Mouse (Mus musculus): ENCODE measurements around the gene Cfap46. TPM values are rescaled to one million over a fixed set of nuclear protein-coding genes. Genes with fewer than 3 reads are reported as not detected.

Gene Cfap46
- polyA plus RNA-seq (2016; fragmentation: Nextera tagmentation; extraction: Ambion mirVana): 0.33 and 0.35 TPM in 2 replicates

- peak; percentile 91 for DNase-seq (ENCODE audit: extremely low spot score, low spot score)
- 1% methylated on average over 31 of the region's 31 CpGs for WGBS
- peaks cover 23% of the 10 kb centered on the region for H3K4me1 ChIP-seq
- H3K36me3 ChIP-seq (replicated peaks): no peaks in the 10 kb centered on the region
- no peaks in the 10 kb centered on the region for H3K9me3 ChIP-seq
- peaks cover 44% of the 10 kb centered on the region for H3K27me3 ChIP-seq (ENCODE audit: poor library complexity, severe bottlenecking)
- H3K4me3 ChIP-seq: peak within 1 kb of the TSS; percentile 66
- H3K27ac ChIP-seq: peak within 1 kb of the TSS; percentile 65
Measured at GRCm38 (mm10) chr7:139683706-139684552, at the start of gene Cfap46. Gene Cfap46, minus strand, starts transcription at chr7:139683817.

DNA sequence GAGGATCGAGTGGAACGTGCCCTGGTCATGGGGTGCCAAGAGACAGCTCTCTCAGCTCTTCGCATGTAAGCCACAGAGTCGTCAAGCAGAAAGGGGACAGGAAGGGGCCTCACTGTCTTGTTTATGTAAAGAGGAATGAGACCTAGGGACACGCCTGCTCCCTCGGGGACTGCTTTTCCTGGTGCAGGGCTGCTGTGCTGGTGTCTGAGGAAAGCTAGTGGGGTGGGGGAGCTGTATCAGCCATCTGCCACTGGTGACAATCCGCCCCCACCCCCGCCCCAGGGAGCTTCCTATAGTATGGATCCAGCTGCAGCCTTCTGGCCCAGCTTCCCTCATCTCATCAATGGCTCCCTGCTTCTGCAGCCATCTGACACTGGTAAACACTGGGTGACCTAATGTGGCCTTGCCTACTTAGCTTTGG lies 47.7 kb upstream of the Cfap46 start:
- Histone ChIP-seq H3K27ac (no peak overlapping the region), H3K4me1 (peaks cover 6% of the 10 kb centered on the region; the same call in 1 of the 2 replicates), H3K4me3 (no peak overlapping the region), H3K36me3 (replicated peaks) (no peaks in the 10 kb centered on the region), H3K27me3 (ENCODE audit: poor library complexity, severe bottlenecking) (no peaks in the 10 kb centered on the region), H3K9me3 (no peaks in the 10 kb centered on the region)
- WGBS: 75% methylated on average over 8 of the region's 8 CpGs
- no peak for DNase-seq (ENCODE audit: extremely low spot score, low spot score)

GRCm38 (mm10) chr7:139727072-139727471 lies 43.5 kb upstream of the Cfap46 start:
- 35% methylated on average over 3 of the region's 3 CpGs for WGBS
- Histone ChIP-seq H3K4me1 (peaks cover 6% of the 10 kb centered on the region; the same call in 1 of the 2 replicates), H3K27ac (no peak overlapping the region), H3K27me3 (ENCODE audit: poor library complexity, severe bottlenecking) (no peaks in the 10 kb centered on the region), H3K36me3 (replicated peaks) (no peaks in the 10 kb centered on the region), H3K9me3 (no peaks in the 10 kb centered on the region), H3K4me3 (no peak overlapping the region)
- DNase-seq (ENCODE audit: extremely low spot score, low spot score): no peak

DNA sequence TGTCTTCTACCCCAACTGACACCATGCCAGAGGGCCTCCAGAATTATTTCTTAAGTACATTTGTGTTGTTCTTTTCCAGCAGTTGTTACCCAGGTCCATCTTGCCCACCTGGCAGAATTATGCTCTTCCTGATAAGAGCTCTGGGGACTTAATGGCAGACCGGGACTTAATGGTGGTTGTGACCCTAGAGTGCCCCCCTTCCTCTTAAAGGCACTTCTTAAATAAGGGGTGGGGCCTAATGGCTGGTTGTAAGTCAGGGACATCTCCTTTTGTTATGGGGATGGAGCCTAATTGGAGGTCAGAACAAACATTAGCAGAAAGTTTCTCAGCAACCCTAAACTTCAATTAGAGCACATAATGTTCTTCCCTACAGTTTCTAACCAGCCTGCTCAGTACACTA lies 42.0 kb upstream of the Cfap46 start:
- Histone ChIP-seq H3K9me3 (no peaks in the 10 kb centered on the region), H3K27ac (no peak overlapping the region), H3K4me3 (no peak overlapping the region), H3K4me1 (no peaks in the 10 kb centered on the region), H3K27me3 (ENCODE audit: poor library complexity, severe bottlenecking) (no peaks in the 10 kb centered on the region), H3K36me3 (replicated peaks) (no peaks in the 10 kb centered on the region)
- WGBS: 60% methylated on average over 1 of the region's 1 CpGs
- DNase-seq (ENCODE audit: extremely low spot score, low spot score): no peak

- 77% methylated on average over 4 of the region's 4 CpGs for WGBS
- Histone ChIP-seq H3K27ac (no peak overlapping the region), H3K4me1 (no peaks in the 10 kb centered on the region), H3K36me3 (replicated peaks) (no peaks in the 10 kb centered on the region), H3K4me3 (no peak overlapping the region), H3K27me3 (ENCODE audit: poor library complexity, severe bottlenecking) (no peaks in the 10 kb centered on the region), H3K9me3 (no peaks in the 10 kb centered on the region)
- DNase-seq (ENCODE audit: extremely low spot score, low spot score): no peak
Measured at GRCm38 (mm10) chr7:139723986-139724385, 40.4 kb upstream of the Cfap46 start.

DNA sequence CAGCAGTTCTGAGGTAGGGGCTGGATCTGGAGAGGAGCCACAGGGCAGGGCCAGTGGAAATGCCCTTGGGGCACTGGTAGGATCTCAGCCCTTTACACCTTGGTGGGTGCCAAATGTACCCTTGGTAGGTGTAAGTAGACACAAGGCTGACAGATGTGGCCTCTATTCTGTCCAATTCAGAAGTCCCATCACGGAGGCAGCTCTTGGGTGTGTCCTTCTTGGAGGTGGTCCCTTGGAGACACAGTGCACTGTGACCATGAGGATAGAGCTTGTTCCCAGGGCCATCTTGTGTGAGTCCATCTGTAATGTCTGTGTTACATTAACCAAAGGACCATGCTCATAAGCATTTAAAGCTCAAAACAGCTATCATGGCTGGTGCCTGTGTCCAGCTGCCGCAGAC lies 37.6 kb upstream of the Cfap46 start:
- no peaks in the 10 kb centered on the region for H3K36me3 ChIP-seq (replicated peaks)
- H3K4me3 ChIP-seq: no peak overlapping the region
- 97% methylated on average over 2 of the region's 2 CpGs for WGBS
- H3K4me1 ChIP-seq: no peaks in the 10 kb centered on the region
- H3K9me3 ChIP-seq: no peaks in the 10 kb centered on the region
- no peaks in the 10 kb centered on the region for H3K27me3 ChIP-seq (ENCODE audit: poor library complexity, severe bottlenecking)
- no peak overlapping the region for H3K27ac ChIP-seq
- DNase-seq (ENCODE audit: extremely low spot score, low spot score): no peak

DNA sequence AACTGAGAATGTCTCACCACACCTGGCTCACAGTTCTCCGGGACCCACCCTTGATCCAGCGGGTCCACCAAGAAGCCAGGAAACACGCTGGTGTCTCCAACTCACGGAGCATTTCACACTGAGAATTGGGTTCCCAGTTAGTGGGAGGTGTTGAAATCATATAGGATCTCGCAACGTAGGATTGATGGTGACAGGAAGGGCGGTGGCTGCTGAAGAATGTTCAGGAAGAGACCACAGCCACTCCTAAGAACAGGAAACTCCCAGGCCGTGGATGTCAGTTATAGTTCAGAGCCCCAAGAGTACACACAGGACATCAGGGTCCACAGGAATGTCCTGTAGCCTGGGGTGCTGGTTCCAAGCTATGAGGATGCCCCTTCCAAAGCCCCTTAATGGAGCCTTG lies 34.2 kb upstream of the Cfap46 start:
- H3K4me3 ChIP-seq: no peak overlapping the region
- DNase-seq (ENCODE audit: extremely low spot score, low spot score): no peak
- H3K27ac ChIP-seq: no peak overlapping the region
- H3K9me3 ChIP-seq: no peaks in the 10 kb centered on the region
- H3K27me3 ChIP-seq (ENCODE audit: poor library complexity, severe bottlenecking): no peaks in the 10 kb centered on the region
- H3K4me1 ChIP-seq: no peaks in the 10 kb centered on the region
- WGBS: 88% methylated on average over 8 of the region's 8 CpGs
- no peaks in the 10 kb centered on the region for H3K36me3 ChIP-seq (replicated peaks)

- no peaks in the 10 kb centered on the region for H3K4me1 ChIP-seq
Measured at GRCm38 (mm10) chr7:139711821-139712220, 28.2 kb upstream of the Cfap46 start.

DNA sequence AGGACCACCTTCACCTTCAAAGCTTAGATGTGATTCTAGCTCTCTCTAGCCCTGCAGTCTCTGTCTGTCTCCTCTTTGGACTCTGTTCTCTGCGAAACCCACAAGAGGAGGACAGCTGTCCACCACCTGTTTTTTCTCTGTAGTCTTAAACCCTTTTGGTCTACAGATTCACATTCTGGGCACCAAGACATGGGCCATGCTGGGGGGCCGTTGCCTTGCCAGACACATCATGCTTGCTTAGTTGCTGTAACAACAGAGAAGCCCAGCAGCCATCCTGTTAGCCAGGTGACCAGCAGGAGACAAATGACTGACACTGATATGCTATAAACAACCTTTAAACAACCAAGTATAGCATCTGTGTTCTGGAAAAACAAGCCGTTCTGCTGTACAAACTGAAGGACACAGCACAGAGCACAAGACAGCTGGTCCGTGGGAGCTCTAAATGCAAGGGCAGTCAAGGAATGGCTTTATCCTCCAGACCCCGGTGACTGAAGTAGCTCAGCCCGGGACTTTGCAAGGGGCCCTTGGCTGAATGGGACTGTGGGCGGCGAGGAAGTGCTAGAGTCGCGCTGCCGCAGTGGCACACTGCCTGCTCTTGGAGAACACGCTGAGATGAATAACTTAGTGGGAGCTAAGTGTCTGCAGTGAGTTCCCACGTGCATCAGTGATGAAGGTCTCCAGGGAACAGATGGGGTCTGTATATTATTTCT lies 22.9 kb upstream of the Cfap46 start:
- no peak overlapping the region for H3K27ac ChIP-seq
- WGBS: 67% methylated on average over 13 of the region's 13 CpGs
- peaks cover 16% of the 10 kb centered on the region for H3K27me3 ChIP-seq (ENCODE audit: poor library complexity, severe bottlenecking)
- no peak for DNase-seq (ENCODE audit: extremely low spot score, low spot score)
- H3K9me3 ChIP-seq: no peaks in the 10 kb centered on the region
- peaks cover 5% of the 10 kb centered on the region; the same call in 1 of the 2 replicates for H3K4me1 ChIP-seq
- no peaks in the 10 kb centered on the region for H3K36me3 ChIP-seq (replicated peaks)
- H3K4me3 ChIP-seq: no peak overlapping the region

More at GRCm38 (mm10) chr7:139711821-139712220, 28.2 kb upstream of the Cfap46 start:
- H3K4me3 ChIP-seq: no peak overlapping the region
- no peaks in the 10 kb centered on the region for H3K36me3 ChIP-seq (replicated peaks)
- H3K9me3 ChIP-seq: no peaks in the 10 kb centered on the region
- DNase-seq (ENCODE audit: extremely low spot score, low spot score): no peak
- no peaks in the 10 kb centered on the region; the same call in 1 of the 2 replicates for H3K27me3 ChIP-seq (ENCODE audit: poor library complexity, severe bottlenecking)
- H3K27ac ChIP-seq: no peak overlapping the region

GRCm38 (mm10) chr7:139705781-139706180 lies 22.2 kb upstream of the Cfap46 start:
- Histone ChIP-seq H3K27ac (no peak overlapping the region), H3K4me3 (no peak overlapping the region), H3K36me3 (replicated peaks) (no peaks in the 10 kb centered on the region), H3K4me1 (peaks cover 5% of the 10 kb centered on the region; the same call in 1 of the 2 replicates), H3K27me3 (ENCODE audit: poor library complexity, severe bottlenecking) (peaks cover 16% of the 10 kb centered on the region), H3K9me3 (no peaks in the 10 kb centered on the region)
- no peak for DNase-seq (ENCODE audit: extremely low spot score, low spot score)
- 96% methylated on average over 8 of the region's 8 CpGs for WGBS

DNA sequence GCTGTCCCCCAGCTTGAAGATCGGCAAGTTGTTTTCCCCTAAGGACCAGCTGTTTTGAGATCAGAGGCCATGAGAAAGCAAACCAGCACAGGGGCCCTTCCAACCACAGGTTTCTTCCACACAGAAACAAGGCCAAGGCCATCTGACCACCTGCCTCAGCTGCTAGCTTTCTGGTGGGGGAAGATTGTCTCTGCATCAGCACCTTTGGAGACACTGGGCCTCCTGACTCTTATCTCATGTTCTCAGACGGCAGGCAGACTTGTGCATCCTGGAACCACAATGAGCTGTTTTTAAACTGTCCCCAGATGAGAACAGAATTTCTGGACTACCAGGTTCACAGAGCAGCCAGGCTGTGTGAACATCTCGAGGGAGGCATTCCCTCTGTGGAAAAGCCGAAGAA lies 21.5 kb upstream of the Cfap46 start:
- H3K36me3 ChIP-seq (replicated peaks): no peaks in the 10 kb centered on the region
- WGBS: 90% methylated on average over 4 of the region's 4 CpGs
- no peak for DNase-seq (ENCODE audit: extremely low spot score, low spot score)
- H3K4me1 ChIP-seq: peaks cover 5% of the 10 kb centered on the region; the same call in 1 of the 2 replicates
- H3K9me3 ChIP-seq: no peaks in the 10 kb centered on the region
- peaks cover 16% of the 10 kb centered on the region for H3K27me3 ChIP-seq (ENCODE audit: poor library complexity, severe bottlenecking)
- H3K27ac ChIP-seq: no peak overlapping the region
- H3K4me3 ChIP-seq: no peak overlapping the region

DNA sequence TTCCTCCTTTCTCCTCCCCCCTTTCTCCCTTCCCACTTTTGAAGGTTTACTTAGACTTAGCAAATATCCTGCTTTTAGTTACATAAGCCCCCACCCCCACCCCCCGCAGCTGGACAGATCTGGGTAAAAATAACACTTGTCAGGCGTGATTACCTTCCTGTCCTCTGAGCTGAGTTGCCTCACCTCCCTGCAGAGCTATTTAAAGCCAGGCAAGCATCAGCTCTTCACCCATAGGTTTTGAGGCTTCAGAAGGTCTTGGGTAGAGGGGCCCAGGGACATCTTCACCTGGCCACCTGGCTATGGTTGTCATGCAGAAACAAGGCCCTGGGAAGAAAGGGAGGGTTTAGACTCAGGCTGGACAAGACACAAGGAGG lies 20.2 kb upstream of the Cfap46 start:
- Histone ChIP-seq H3K4me3 (no peak overlapping the region), H3K9me3 (no peaks in the 10 kb centered on the region), H3K27ac (no peak overlapping the region), H3K27me3 (ENCODE audit: poor library complexity, severe bottlenecking) (peaks cover 16% of the 10 kb centered on the region), H3K36me3 (replicated peaks) (no peaks in the 10 kb centered on the region), H3K4me1 (peaks cover 5% of the 10 kb centered on the region; the same call in 1 of the 2 replicates)
- 26% methylated on average over 2 of the region's 2 CpGs for WGBS
- no peak for DNase-seq (ENCODE audit: extremely low spot score, low spot score)
